Mouse (Mus musculus) cerebellum, adult 8-10 months (tissue): ENCODE data around the gene 1810055G02Rik.

Experiments
- DNase-seq: peaks from one replicate; pipeline ENCODE4 v3.0.0; 2022

1810055G02Rik gene

GRCm38 (mm10) chr19:3695471-3695870 lies 12.6 kb upstream of the 1810055G02Rik start:
- DNase-seq: no peak

GRCm38 (mm10) chr19:3695976-3696375 lies 12.1 kb upstream of the 1810055G02Rik start:
- DNase-seq: no peak

- no peak for DNase-seq
Measured at GRCm38 (mm10) chr19:3698035-3698434, 10.1 kb upstream of the 1810055G02Rik start.

- peak; percentile 81 for DNase-seq
Measured at GRCm38 (mm10) chr19:3699508-3700438, 8.3 kb upstream of the 1810055G02Rik start.

GRCm38 (mm10) chr19:3702460-3702859 lies 5.6 kb upstream of the 1810055G02Rik start:
- no peak for DNase-seq

GRCm38 (mm10) chr19:3706258-3706657 lies 1.8 kb upstream of the 1810055G02Rik start:
- DNase-seq: no peak

- no peak for DNase-seq
Measured at GRCm38 (mm10) chr19:3707553-3707952, 540 bp upstream of the 1810055G02Rik start.

GRCm38 (mm10) chr19:3709013-3709787 lies 1.1 kb downstream of the 1810055G02Rik start:
- no peak for DNase-seq

- DNase-seq: no peak
Measured at GRCm38 (mm10) chr19:3710436-3710835, 2.3 kb downstream of the 1810055G02Rik start.

- no peak for DNase-seq
Measured at GRCm38 (mm10) chr19:3714381-3714780, 6.3 kb downstream of the 1810055G02Rik start.

GRCm38 (mm10) chr19:3718481-3719361 lies 10.6 kb downstream of the 1810055G02Rik start:
- DNase-seq: peak; percentile 67

- peak; percentile 68 for DNase-seq
Measured at GRCm38 (mm10) chr19:3719362-3719891, 11.3 kb downstream of the 1810055G02Rik start.

- no peak for DNase-seq
Measured at GRCm38 (mm10) chr19:3723170-3723569, 15.1 kb downstream of the 1810055G02Rik start.

GRCm38 (mm10) chr19:3723904-3724303 lies 15.8 kb downstream of the 1810055G02Rik start:
- no peak for DNase-seq

GRCm38 (mm10) chr19:3724779-3725178 lies 16.7 kb downstream of the 1810055G02Rik start:
- DNase-seq: peak; percentile 73

GRCm38 (mm10) chr19:3728901-3729300 lies 20.8 kb downstream of the 1810055G02Rik start:
- DNase-seq: no peak

- no peak for DNase-seq
Measured at GRCm38 (mm10) chr19:3730781-3731646, 22.9 kb downstream of the 1810055G02Rik start.

- DNase-seq: no peak
Measured at GRCm38 (mm10) chr19:3736001-3736400, 27.9 kb downstream of the 1810055G02Rik start.

GRCm38 (mm10) chr19:3739650-3740049 lies 31.6 kb downstream of the 1810055G02Rik start:
- DNase-seq: no peak

GRCm38 (mm10) chr19:3742716-3743115 lies 34.6 kb downstream of the 1810055G02Rik start:
- DNase-seq: peak; percentile 28

- no peak for DNase-seq
Measured at GRCm38 (mm10) chr19:3743362-3743761, 35.3 kb downstream of the 1810055G02Rik start.
